Mouse (Mus musculus): ENCODE data around the gene Sema3a. TPM values are rescaled to one million over a fixed set of nuclear protein-coding genes. Genes with fewer than 3 reads are reported as not detected.
A peak's percentile ranks its signal among the peaks of the same experiment; 100 is the strongest.

Sema3a gene
- polyA plus RNA-seq (2016; fragmentation: Nextera tagmentation; extraction: Ambion mirVana): 66.3 and 71.9 TPM in 2 replicates

DNA sequence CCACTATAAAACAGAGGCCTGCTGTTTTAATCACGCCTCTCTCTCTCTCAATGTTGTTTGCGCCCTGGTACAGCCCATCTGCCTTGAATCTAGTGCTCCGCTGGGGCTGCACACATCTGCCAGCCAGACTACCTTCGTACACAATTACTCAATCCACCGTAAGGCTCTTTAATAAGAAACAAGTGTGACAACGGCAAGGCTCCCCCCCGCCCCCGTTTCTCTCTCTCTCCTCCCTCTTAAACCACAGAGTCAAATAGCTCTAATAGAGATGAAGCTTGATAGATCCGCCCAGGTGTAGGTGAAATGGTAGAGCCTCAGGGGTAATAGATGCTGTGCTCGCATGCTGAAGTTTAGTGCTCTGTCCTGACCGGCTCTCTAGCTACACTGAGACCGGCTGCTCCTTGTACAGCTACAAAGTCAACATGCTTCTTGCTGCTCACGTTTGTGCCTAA, at the start of gene Sema3a:
TSS of gene Sema3a (plus strand) at position 174 of the 452 bp plus-strand sequence.
- WGBS: 10% methylated on average over 13 of the region's 13 CpGs
- Histone ChIP-seq H3K27ac (peak within 1 kb of the TSS; percentile 88), H3K27me3 (no peaks in the 10 kb centered on the region), H3K9me3 (no peaks in the 10 kb centered on the region), H3K9ac (peak within 1 kb of the TSS; percentile 45), H3K4me2 (replicated peaks) (peak within 1 kb of the TSS; percentile 50), H3K4me1 (no peaks in the 10 kb centered on the region), H3K4me3 (peak within 1 kb of the TSS; percentile 44), H3K36me3 (no peaks in the 10 kb centered on the region)
- peak; percentile 87 for ATAC-seq (ENCODE audit: insufficient number of reproducible peaks, insufficient read depth, low FRiP score, low TSS enrichment)

DNA sequence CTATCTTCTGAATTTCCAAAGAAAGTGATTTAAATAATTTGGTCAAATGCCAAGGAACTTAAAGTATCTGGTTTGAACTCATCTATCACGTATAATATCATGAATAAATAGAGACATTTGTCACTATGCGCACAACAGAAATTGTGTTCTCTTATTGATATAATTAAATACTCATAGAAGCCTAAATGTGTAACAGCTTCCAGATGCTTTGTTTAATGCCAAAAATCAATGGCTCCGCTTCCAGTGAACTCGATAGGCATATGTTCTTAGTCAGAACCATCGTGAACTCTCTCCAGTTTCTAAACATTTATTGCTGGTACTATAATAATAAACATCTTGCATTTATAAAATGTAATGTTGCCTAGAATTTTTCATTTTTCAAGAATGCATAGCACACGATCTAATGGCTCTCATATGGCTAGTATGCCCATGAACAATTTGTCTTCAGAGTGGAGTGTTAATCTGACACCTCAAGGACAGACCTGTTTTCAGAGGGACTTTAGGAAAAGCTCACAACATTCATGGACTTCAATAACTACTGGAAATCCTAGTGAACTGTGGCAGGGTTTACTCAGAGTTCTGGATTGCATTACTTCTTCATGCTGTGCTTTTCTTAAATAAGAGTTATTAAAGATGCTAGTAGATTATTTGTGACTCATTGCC, 40.3 kb upstream of the Sema3a start:
- Histone ChIP-seq H3K27ac (no peak overlapping the region), H3K9me3 (no peaks in the 10 kb centered on the region), H3K36me3 (no peaks in the 10 kb centered on the region), H3K4me3 (no peak overlapping the region), H3K4me2 (replicated peaks) (no peak overlapping the region), H3K27me3 (no peaks in the 10 kb centered on the region), H3K4me1 (no peaks in the 10 kb centered on the region), H3K9ac (no peak overlapping the region)
- ATAC-seq (ENCODE audit: insufficient number of reproducible peaks, insufficient read depth, low FRiP score, low TSS enrichment): 0 out of 2 replicates have a peak, but pooled peaks have one; percentile 47
- 38% methylated on average over 6 of the region's 6 CpGs for WGBS

DNA sequence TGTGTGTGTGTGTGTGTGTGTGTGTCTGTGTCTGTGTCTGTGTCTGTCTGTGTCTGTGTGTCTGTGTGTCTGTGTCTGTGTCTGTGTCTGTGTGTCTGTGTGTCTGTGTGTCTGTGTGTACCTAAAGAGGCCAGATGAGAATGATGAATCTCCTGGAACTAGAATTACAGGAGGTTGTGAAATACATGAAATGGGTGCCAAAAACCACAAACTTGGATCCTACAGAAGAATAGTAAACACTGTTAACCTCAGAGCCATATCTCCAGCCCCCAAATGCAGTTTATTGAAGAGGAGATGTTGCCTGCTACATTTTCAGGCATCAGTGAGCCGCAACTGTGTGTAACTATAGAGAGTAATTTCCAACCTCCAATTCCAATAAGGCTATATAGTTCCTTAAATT, 34.8 kb upstream of the Sema3a start:
- Histone ChIP-seq H3K27me3 (no peaks in the 10 kb centered on the region), H3K4me1 (no peaks in the 10 kb centered on the region), H3K36me3 (no peaks in the 10 kb centered on the region), H3K4me2 (replicated peaks) (no peak overlapping the region), H3K9me3 (no peaks in the 10 kb centered on the region), H3K9ac (no peak overlapping the region), H3K27ac (no peak overlapping the region), H3K4me3 (no peak overlapping the region)
- ATAC-seq (ENCODE audit: insufficient number of reproducible peaks, insufficient read depth, low FRiP score, low TSS enrichment): no peak
- 88% methylated on average over 1 of the region's 1 CpGs for WGBS

DNA sequence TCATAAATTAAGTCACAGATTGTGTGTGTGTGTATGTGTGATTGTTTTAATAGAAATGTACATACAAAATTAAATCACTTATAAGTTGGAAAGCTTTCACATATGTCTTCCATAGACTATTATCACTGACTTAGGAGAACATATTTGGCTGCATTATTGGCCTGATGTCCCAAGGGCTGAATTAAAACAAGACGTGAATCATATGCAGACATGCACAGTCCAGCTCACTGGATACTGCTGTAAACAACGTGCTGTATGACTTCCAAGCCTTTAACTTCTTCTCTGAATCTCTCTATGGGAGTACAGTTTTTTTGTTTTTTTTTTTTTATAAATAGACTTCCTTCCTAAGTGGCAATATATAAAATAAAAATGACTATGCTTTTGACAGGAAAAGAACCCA, 15.7 kb upstream of the Sema3a start:
- Histone ChIP-seq H3K4me1 (no peaks in the 10 kb centered on the region), H3K4me2 (replicated peaks) (no peak overlapping the region), H3K9ac (no peak overlapping the region), H3K36me3 (no peaks in the 10 kb centered on the region), H3K27ac (no peak overlapping the region), H3K4me3 (no peak overlapping the region), H3K9me3 (no peaks in the 10 kb centered on the region), H3K27me3 (no peaks in the 10 kb centered on the region)
- no peak for ATAC-seq (ENCODE audit: insufficient number of reproducible peaks, insufficient read depth, low FRiP score, low TSS enrichment)
- 40% methylated on average over 2 of the region's 2 CpGs for WGBS

DNA sequence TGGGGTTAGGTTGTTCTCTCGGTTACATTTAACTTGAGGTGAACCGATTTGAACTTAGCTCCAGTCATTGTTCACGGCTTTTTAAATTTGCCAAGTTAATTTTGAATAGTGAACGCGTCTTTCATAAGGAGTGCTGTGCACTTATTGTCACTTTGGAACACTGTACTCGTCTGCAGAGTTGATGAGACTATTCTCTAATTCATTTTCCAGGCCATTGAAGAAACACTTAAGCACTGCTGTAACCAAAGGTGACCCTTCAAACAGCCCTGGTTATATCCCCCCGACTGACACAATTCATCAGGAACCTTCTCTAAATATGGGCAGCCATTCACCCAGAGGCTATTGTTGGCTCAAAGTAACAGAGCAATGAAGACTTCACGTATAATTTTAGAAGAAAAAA, 8.0 kb upstream of the Sema3a start:
- H3K9ac ChIP-seq: no peak overlapping the region
- WGBS: 73% methylated on average over 8 of the region's 8 CpGs
- H3K4me3 ChIP-seq: no peak overlapping the region
- no peaks in the 10 kb centered on the region for H3K4me1 ChIP-seq
- H3K4me2 ChIP-seq (replicated peaks): no peak overlapping the region
- no peak overlapping the region for H3K27ac ChIP-seq
- no peaks in the 10 kb centered on the region for H3K27me3 ChIP-seq
- no peak for ATAC-seq (ENCODE audit: insufficient number of reproducible peaks, insufficient read depth, low FRiP score, low TSS enrichment)
- H3K36me3 ChIP-seq: no peaks in the 10 kb centered on the region
- H3K9me3 ChIP-seq: no peaks in the 10 kb centered on the region

DNA sequence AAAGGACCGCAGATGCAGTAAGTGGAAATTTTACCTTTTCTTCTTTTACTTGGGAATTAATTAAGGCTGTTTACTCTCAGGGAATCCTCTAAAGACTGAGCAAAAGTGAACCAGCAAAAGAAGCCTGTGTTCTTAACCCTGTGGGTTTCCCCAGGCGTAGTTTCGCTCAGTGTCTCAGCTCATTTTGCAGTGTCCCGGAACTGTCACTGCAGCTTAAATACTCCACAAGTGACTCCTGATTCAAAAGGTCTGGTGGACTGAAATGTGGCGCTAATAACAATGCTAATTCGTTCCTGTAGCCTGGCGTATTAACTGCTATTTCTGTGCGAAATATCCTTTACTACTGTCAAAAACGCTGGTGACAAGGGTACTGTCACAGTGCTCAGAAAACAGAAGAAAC, 543 bp downstream of the Sema3a start:
- H3K4me1 ChIP-seq: no peaks in the 10 kb centered on the region
- H3K27ac ChIP-seq: peak overlapping the region; percentile 88
- no peaks in the 10 kb centered on the region for H3K27me3 ChIP-seq
- peak overlapping the region; percentile 45 for H3K9ac ChIP-seq
- 14% methylated on average over 9 of the region's 9 CpGs for WGBS
- H3K4me3 ChIP-seq: peak overlapping the region; percentile 44
- no peaks in the 10 kb centered on the region for H3K9me3 ChIP-seq
- H3K36me3 ChIP-seq: no peaks in the 10 kb centered on the region
- peak overlapping the region; percentile 50 for H3K4me2 ChIP-seq (replicated peaks)
- peak; percentile 52; the same call in 1 of the 2 replicates for ATAC-seq (ENCODE audit: insufficient number of reproducible peaks, insufficient read depth, low FRiP score, low TSS enrichment)

DNA sequence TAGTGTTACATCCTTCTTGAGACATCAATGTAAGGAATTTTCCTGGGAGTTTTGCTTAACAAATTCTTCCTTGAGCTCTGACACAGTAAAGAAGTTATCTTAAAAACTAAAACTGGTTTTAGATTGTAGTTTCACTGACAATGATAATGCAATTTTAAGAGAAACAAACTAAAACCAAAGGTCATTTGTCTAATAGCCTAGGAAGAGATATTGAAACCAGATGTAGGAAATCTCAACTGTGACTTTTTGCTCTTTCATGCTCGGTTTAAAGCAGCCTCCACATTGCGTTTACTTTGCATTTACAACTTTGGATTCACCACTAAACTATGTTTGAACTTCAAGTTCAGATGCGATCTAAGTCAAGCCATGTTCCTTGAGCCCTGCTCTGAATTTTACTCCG, 982 bp downstream of the Sema3a start:
- peak overlapping the region; percentile 44 for H3K4me3 ChIP-seq
- 16% methylated on average over 4 of the region's 4 CpGs for WGBS
- H3K9me3 ChIP-seq: no peaks in the 10 kb centered on the region
- H3K9ac ChIP-seq: no peak overlapping the region
- H3K27me3 ChIP-seq: no peaks in the 10 kb centered on the region
- no peaks in the 10 kb centered on the region for H3K36me3 ChIP-seq
- no peak for ATAC-seq (ENCODE audit: insufficient number of reproducible peaks, insufficient read depth, low FRiP score, low TSS enrichment)
- no peaks in the 10 kb centered on the region for H3K4me1 ChIP-seq
- peak overlapping the region; percentile 50 for H3K4me2 ChIP-seq (replicated peaks)
- H3K27ac ChIP-seq: peak overlapping the region; percentile 88; the same call in 1 of the 2 replicates

DNA sequence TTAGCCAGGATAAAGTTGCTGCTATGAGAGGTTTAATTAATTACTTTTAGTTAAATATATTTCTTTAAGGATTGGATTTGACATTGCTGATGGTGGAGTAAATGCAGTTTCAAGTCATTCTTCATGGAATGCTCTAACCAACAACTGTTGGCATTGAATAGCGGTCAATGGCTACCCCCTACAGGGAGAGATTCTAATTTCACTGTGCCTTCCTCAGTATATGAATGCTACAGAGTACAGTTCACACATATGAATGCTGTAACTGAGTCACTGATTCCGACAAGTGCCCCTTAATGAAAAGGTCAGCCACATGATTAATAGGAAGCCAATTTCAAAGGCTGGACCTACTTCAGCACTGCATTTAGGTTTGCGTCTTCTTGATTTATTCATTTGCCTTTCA, 1.9 kb downstream of the Sema3a start:
- H3K27ac ChIP-seq: no peak overlapping the region
- H3K4me3 ChIP-seq: peak overlapping the region; percentile 17; the same call in 1 of the 2 replicates
- no peak overlapping the region for H3K9ac ChIP-seq
- H3K4me2 ChIP-seq (replicated peaks): peak overlapping the region; percentile 50
- no peaks in the 10 kb centered on the region for H3K9me3 ChIP-seq
- no peaks in the 10 kb centered on the region for H3K36me3 ChIP-seq
- H3K27me3 ChIP-seq: no peaks in the 10 kb centered on the region
- no peak for ATAC-seq (ENCODE audit: insufficient number of reproducible peaks, insufficient read depth, low FRiP score, low TSS enrichment)
- no peaks in the 10 kb centered on the region for H3K4me1 ChIP-seq
- 48% methylated on average over 3 of the region's 3 CpGs for WGBS

DNA sequence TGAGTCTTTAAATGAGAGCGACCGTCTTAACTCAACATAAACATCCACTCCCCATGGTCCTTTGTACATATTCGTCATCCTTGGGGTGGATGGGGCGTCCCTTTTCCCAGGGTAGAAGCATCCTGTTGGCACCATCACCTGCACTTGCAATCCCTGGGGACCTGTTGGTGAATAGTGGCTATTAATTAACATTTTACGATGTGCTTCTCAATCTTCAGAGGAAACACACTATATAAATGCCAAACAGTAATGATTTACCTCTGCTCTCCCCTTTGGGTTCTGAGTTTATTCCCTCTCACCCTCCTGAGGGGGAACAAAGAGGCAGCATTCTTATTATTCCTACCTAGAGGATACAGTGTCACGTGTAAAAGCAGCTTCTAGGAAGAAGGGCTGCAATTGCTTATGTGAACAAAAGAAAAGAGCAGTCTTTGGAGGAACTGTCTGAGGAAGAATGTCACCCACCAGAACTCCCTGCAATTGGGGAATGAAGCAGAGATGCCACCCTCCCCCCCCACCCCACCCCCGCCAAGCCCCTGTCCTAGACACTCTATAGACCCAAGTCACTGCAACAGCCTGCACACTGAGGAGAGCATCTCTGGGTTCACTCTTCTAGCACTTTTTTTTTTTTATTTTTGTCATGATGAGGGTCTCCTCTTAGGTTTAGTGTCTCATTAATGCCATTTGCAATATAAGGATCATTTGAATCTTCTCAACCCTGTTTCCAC, 19.7 kb downstream of the Sema3a start:
- H3K4me3 ChIP-seq: no peak overlapping the region
- no peak overlapping the region for H3K4me2 ChIP-seq (replicated peaks)
- no peaks in the 10 kb centered on the region for H3K27me3 ChIP-seq
- no peaks in the 10 kb centered on the region for H3K9me3 ChIP-seq
- H3K27ac ChIP-seq: no peak overlapping the region
- H3K9ac ChIP-seq: no peak overlapping the region
- no peak for ATAC-seq (ENCODE audit: insufficient number of reproducible peaks, insufficient read depth, low FRiP score, low TSS enrichment)
- WGBS: 70% methylated on average over 7 of the region's 7 CpGs
- H3K36me3 ChIP-seq: no peaks in the 10 kb centered on the region
- no peaks in the 10 kb centered on the region for H3K4me1 ChIP-seq

DNA sequence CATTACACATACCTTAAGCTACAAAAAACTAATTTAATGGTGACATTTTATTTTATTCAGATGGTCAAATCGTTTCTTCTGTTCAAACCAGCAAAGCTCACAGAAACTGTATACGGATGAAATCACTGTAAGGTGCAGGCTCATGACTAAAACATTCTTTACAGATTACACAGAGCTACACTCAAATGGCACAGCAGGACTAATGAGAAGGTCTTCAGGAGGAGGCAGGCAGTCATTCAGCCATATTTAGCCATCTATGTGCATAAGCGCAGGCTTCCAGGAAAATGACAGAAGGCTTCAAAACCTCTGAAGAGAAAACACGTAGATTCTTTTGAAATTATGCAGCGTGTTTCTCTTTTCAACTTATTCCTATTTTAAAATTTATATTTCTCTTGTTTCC, 24.7 kb downstream of the Sema3a start:
- peaks cover 3% of the 10 kb centered on the region; the same call in 1 of the 2 replicates for H3K4me1 ChIP-seq
- H3K9me3 ChIP-seq: no peaks in the 10 kb centered on the region
- H3K4me3 ChIP-seq: no peak overlapping the region
- H3K4me2 ChIP-seq (replicated peaks): no peak overlapping the region
- no peak overlapping the region for H3K27ac ChIP-seq
- H3K36me3 ChIP-seq: no peaks in the 10 kb centered on the region
- H3K9ac ChIP-seq: no peak overlapping the region
- 77% methylated on average over 5 of the region's 5 CpGs for WGBS
- no peak for ATAC-seq (ENCODE audit: insufficient number of reproducible peaks, insufficient read depth, low FRiP score, low TSS enrichment)
- H3K27me3 ChIP-seq: no peaks in the 10 kb centered on the region

DNA sequence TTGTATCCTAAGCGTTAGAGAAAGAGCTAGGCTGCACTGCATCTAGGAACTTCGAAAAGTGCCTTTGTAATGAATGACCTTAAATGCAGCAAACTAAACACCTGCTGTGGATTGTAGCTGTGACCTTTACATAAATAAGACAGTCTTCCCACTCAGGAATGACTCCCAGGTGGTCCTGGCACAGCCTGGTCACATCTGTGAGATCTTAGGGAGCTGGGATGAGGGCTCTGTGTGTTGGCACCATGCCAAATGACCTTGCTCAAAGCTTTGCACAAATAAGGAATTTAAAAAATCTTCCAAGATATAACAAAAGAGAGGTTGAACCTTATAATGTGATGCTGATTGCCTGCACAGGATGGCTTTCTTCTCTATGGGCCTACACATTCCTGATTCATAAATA, 25.8 kb downstream of the Sema3a start:
- no peak overlapping the region for H3K4me3 ChIP-seq
- H3K4me1 ChIP-seq: peaks cover 3% of the 10 kb centered on the region; the same call in 1 of the 2 replicates
- H3K27me3 ChIP-seq: no peaks in the 10 kb centered on the region
- H3K9ac ChIP-seq: no peak overlapping the region
- whole genome bisulfite sequencing: 52% methylated on average over 2 of the region's 2 CpGs
- no peak for ATAC-seq (ENCODE audit: insufficient number of reproducible peaks, insufficient read depth, low FRiP score, low TSS enrichment)
- H3K36me3 ChIP-seq: no peaks in the 10 kb centered on the region
- no peaks in the 10 kb centered on the region for H3K9me3 ChIP-seq
- no peak overlapping the region for H3K4me2 ChIP-seq (replicated peaks)
- H3K27ac ChIP-seq: no peak overlapping the region
